26 mouse cellular contexts compared by ENCODE assay signal in the genomic region with DNA sequence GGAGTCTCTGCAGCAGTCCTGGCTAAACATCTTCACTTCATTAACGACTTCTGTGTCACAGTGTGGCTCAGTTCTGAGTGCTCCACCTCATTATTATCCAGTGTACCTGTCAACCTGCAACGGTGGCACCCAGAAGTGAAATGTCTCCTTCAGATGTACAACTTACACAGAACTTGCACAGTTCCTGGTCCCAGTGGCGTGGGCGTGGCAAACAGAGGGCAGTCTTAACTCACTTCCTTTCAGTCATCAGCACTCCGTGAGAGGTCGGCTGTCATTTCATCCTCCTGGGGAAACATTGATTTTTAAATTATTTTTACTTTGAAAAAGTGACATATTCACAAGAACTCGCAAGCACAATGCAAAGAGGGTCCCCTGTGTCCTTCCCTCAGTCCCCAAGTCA.
A peak's percentile ranks its signal among the peaks of the same experiment; 100 is the strongest.
DNase-seq lines count a peak whose midpoint lies in the region; ATAC-seq and TF ChIP-seq lines count a peak whose summit lies in the region.
"Had no signal": no experiment of that assay in that cellular context is flagged by ENCODE, and none has a peak within 500 bp of the region (broad histone marks: within the 10 kb centered on the region; RNA-seq: fewer than 3 reads in every experiment).

No protein-coding gene starts in this region.

- no peak overlapping the region for H3K27ac ChIP-seq in hindbrain, postnatal 0 days
- H3K27ac ChIP-seq: embryonic facial prominence, embryonic 13.5 days; forebrain, embryonic 15.5 days; heart, adult 2 months; hindbrain, embryonic 13.5 days; kidney, postnatal 0 days; left cerebral cortex, adult 2 months; limb, embryonic 10.5 days; midbrain, embryonic 15.5 days; neural tube, embryonic 13.5 days had no signal

- DNase-seq in CD4-positive, CD25-positive, alpha-beta regulatory T cell, adult 2 months (ENCODE audit: low read depth, low spot score): peak; percentile 6
- peak; percentile 10 to 17 for DNase-seq in spleen, postnatal 36 days (ENCODE audit: low spot score in 2 of 2)
- DNase-seq in spleen, adult 12 weeks (ENCODE audit: low spot score): no peak
- DNase-seq in cerebellum, adult 8-10 months: no peak
- no peak for DNase-seq in hindbrain, postnatal 0 days (ENCODE audit: low spot score)
- DNase-seq: adrenal gland, adult 2 months; cerebellum, adult 18-20 months; cerebellum, postnatal 25 days; embryo, embryonic 11 days; gastrocnemius, postnatal 10 days; heart, adult 2 months; kidney, adult 2 months; liver had no signal

- no peak overlapping the region for H3K4me3 ChIP-seq in hindbrain, postnatal 0 days (ENCODE audit: low read length)
- H3K4me3 ChIP-seq: embryonic facial prominence, embryonic 13.5 days; forebrain, embryonic 15.5 days; heart, adult 2 months; hindbrain, embryonic 13.5 days; left cerebral cortex, adult 2 months; limb, embryonic 10.5 days; megakaryocyte, embryonic 14.5 days; midbrain, embryonic 15.5 days; myocyte; neural tube, embryonic 13.5 days had no signal

- 82% methylated on average over 7 of the region's 7 CpGs for WGBS in hindbrain, postnatal 0 days

- no peak for TF ChIP-seq CTCF in hindbrain, postnatal 0 days (IDR thresholded peaks at IDR 0.05; ENCODE audit: low read depth)

- no peaks in the 10 kb centered on the region for H3K27me3 ChIP-seq in hindbrain, postnatal 0 days (ENCODE audit: insufficient read depth, low read length)
- H3K27me3 ChIP-seq: embryonic facial prominence, embryonic 13.5 days; forebrain, embryonic 15.5 days; midbrain, embryonic 15.5 days; neural tube, embryonic 13.5 days had no signal

- no peak for ATAC-seq in CD4-positive, CD25-positive, alpha-beta regulatory T cell, adult 4 months
- peak; percentile 76 for ATAC-seq in megakaryocyte, adult 5-6 weeks (ENCODE audit: poor library complexity, severe bottlenecking)
- ATAC-seq in hindbrain, postnatal 0 days: no peak
- ATAC-seq: forebrain, embryonic 15.5 days; lung, postnatal 0 days; midbrain, embryonic 15.5 days had no signal

- H3K4me1 ChIP-seq in hindbrain, postnatal 0 days (ENCODE audit: insufficient read depth, low read length): no peaks in the 10 kb centered on the region
- H3K4me1 ChIP-seq: embryonic facial prominence, embryonic 13.5 days; forebrain, embryonic 15.5 days; hindbrain, embryonic 13.5 days; midbrain, embryonic 15.5 days; neural tube, embryonic 13.5 days had no signal

- no peak overlapping the region for H3K4me2 ChIP-seq in hindbrain, postnatal 0 days (ENCODE audit: low read depth, low read length)
- H3K4me2 ChIP-seq: embryonic facial prominence, embryonic 13.5 days; forebrain, embryonic 15.5 days; hindbrain, embryonic 13.5 days; midbrain, embryonic 15.5 days; neural tube, embryonic 13.5 days had no signal

- no peak overlapping the region for H3K9ac ChIP-seq in hindbrain, postnatal 0 days (replicated peaks; ENCODE audit: low read length)
- H3K9ac ChIP-seq: embryonic facial prominence, embryonic 13.5 days; forebrain, embryonic 15.5 days; hindbrain, embryonic 13.5 days; midbrain, embryonic 15.5 days; neural tube, embryonic 13.5 days had no signal

- no peaks in the 10 kb centered on the region for H3K9me3 ChIP-seq in hindbrain, postnatal 0 days (ENCODE audit: low read length)
- H3K9me3 ChIP-seq: embryonic facial prominence, embryonic 13.5 days; forebrain, embryonic 15.5 days; hindbrain, embryonic 13.5 days; limb, embryonic 10.5 days; megakaryocyte, embryonic 14.5 days; midbrain, embryonic 15.5 days; neural tube, embryonic 13.5 days had no signal

- H3K36me3 ChIP-seq in hindbrain, postnatal 0 days (ENCODE audit: insufficient read depth, low read length): no peaks in the 10 kb centered on the region
- H3K36me3 ChIP-seq: embryonic facial prominence, embryonic 13.5 days; forebrain, embryonic 15.5 days; hindbrain, embryonic 13.5 days; limb, embryonic 10.5 days; midbrain, embryonic 15.5 days; neural tube, embryonic 13.5 days had no signal

Comparison
In these comparisons a context has a peak if more than half of its experiments do, and no peak if none do; other contexts are left out.
1. DNase-seq: peak in CD4-positive, CD25-positive, alpha-beta regulatory T cell, adult 2 months (single experiment) and spleen, postnatal 36 days (2 of 2); none in spleen, adult 12 weeks (single experiment), cerebellum, adult 8-10 months (single experiment) and hindbrain, postnatal 0 days (single experiment).